Mouse (Mus musculus) neural tube, embryonic 12.5 days (tissue): ENCODE results near the gene Gimap5. TPM values are rescaled to one million over a fixed set of nuclear protein-coding genes. Genes with fewer than 3 reads are reported as not detected.

Experiments
- ATAC-seq: fragments of 200-750 bp; cut with Nextera tagmentation; 2 replicates; pipeline ENCODE4 v1.8.0; 2017; ENCODE audit warnings: low read depth, mild to moderate bottlenecking, moderate TSS enrichment, moderate library complexity; ENCODE audit not compliant: low FRiP score
- H3K27ac ChIP-seq: fragments of 300-500 bp; sonication (generic); 2 replicates; pipeline ENCODE4 v1.5.1; 2016
- H3K27me3 ChIP-seq: fragments of 300-500 bp; sonication (generic); replicated peaks from 2 replicates; pipeline ENCODE4 v1.6.1; 2016; ENCODE audit warnings: mild to moderate bottlenecking
- H3K36me3 ChIP-seq: fragments of 300-500 bp; sonication (generic); 2 replicates; pipeline ENCODE4 v1.6.1; 2016; ENCODE audit warnings: mild to moderate bottlenecking
- H3K4me1 ChIP-seq: fragments of 300-500 bp; sonication (generic); 2 replicates; pipeline ENCODE4 v1.6.1; 2016
- H3K4me2 ChIP-seq: fragments of 300-500 bp; sonication (generic); replicated peaks from 2 replicates; pipeline ENCODE4 v1.6.1; 2016; ENCODE audit warnings: mild to moderate bottlenecking
- H3K4me3 ChIP-seq: fragments of 300-500 bp; sonication (generic); 2 replicates; pipeline ENCODE4 v1.5.1; 2016
- H3K9ac ChIP-seq: fragments of 300-500 bp; sonication (generic); 2 replicates; pipeline ENCODE4 v1.6.1; 2016; ENCODE audit warnings: mild to moderate bottlenecking
- H3K9me3 ChIP-seq: fragments of 300-500 bp; sonication (generic); 2 replicates; pipeline ENCODE4 v1.6.1; 2016; ENCODE audit warnings: mild to moderate bottlenecking
- WGBS: fragments of 180-500 bp; shearing (Covaris S2); methylation state at CpG from one replicate; pipeline ENCODE4 v1.1.7; 2016; 5-methylcytosine and 5-hydroxymethylcytosine counted together
- polyA plus RNA-seq: library from polyadenylated mRNA; unstranded; fragments of >200 nt; fragmentation: Nextera tagmentation; extraction: Ambion mirVana; gene quantifications from 2 replicates; pipeline ENCODE4 v1.2.1, GENCODE M21; 2016

The Gimap5 gene
- polyA plus RNA-seq, 1 experiment from 2014 or later: 1.8 TPM

GRCm38 (mm10) chr6:48785189-48785588 is 39.2 kb downstream of the Gimap5 start:
- no peak overlapping the region for H3K4me3 ChIP-seq
- no peaks in the 10 kb centered on the region for H3K9me3 ChIP-seq
- H3K36me3 ChIP-seq: no peaks in the 10 kb centered on the region
- H3K27ac ChIP-seq: no peak overlapping the region
- H3K27me3 ChIP-seq: no peaks in the 10 kb centered on the region
- H3K4me1 ChIP-seq: no peaks in the 10 kb centered on the region
- 70% methylated on average over 1 of the region's 1 CpGs for WGBS
- H3K9ac ChIP-seq: no peak overlapping the region
- no peak overlapping the region for H3K4me2 ChIP-seq
- no peak for ATAC-seq

- H3K36me3 ChIP-seq: no peaks in the 10 kb centered on the region
- no peak for ATAC-seq
- no peaks in the 10 kb centered on the region for H3K9me3 ChIP-seq
- no peak overlapping the region for H3K9ac ChIP-seq
- H3K4me2 ChIP-seq: no peak overlapping the region
- no peak overlapping the region for H3K27ac ChIP-seq
- no peaks in the 10 kb centered on the region for H3K27me3 ChIP-seq
- H3K4me1 ChIP-seq: no peaks in the 10 kb centered on the region
- H3K4me3 ChIP-seq: no peak overlapping the region
- WGBS: 81% methylated on average over 2 of the region's 2 CpGs
These were observed 39.6 kb downstream of the Gimap5 start for GRCm38 (mm10) chr6:48785601-48786000.

GRCm38 (mm10) chr6:48787867-48788266 is 41.9 kb downstream of the Gimap5 start:
- H3K36me3 ChIP-seq: no peaks in the 10 kb centered on the region
- no peaks in the 10 kb centered on the region for H3K4me1 ChIP-seq
- H3K4me3 ChIP-seq: no peak overlapping the region
- ATAC-seq: no peak
- no peaks in the 10 kb centered on the region for H3K9me3 ChIP-seq
- H3K4me2 ChIP-seq: no peak overlapping the region
- H3K27me3 ChIP-seq: no peaks in the 10 kb centered on the region
- H3K27ac ChIP-seq: no peak overlapping the region
- 83% methylated on average over 2 of the region's 2 CpGs for WGBS
- H3K9ac ChIP-seq: no peak overlapping the region

- no peaks in the 10 kb centered on the region for H3K4me1 ChIP-seq
- 0 out of 2 replicates have a peak, but pooled peaks cover 4% of the 10 kb centered on the region for H3K9me3 ChIP-seq
- 94% methylated on average over 1 of the region's 1 CpGs for WGBS
- no peaks in the 10 kb centered on the region for H3K27me3 ChIP-seq
- no peak overlapping the region for H3K27ac ChIP-seq
- no peak overlapping the region for H3K9ac ChIP-seq
- H3K36me3 ChIP-seq: no peaks in the 10 kb centered on the region
- H3K4me3 ChIP-seq: no peak overlapping the region
- ATAC-seq: no peak
- no peak overlapping the region for H3K4me2 ChIP-seq
These were observed 55.9 kb downstream of the Gimap5 start for GRCm38 (mm10) chr6:48801897-48802296.

- no peak overlapping the region for H3K4me2 ChIP-seq
- H3K4me1 ChIP-seq: no peaks in the 10 kb centered on the region
- no peaks in the 10 kb centered on the region for H3K36me3 ChIP-seq
- no peak overlapping the region for H3K9ac ChIP-seq
- 0 out of 2 replicates have a peak, but pooled peaks cover 4% of the 10 kb centered on the region for H3K9me3 ChIP-seq
- H3K27me3 ChIP-seq: no peaks in the 10 kb centered on the region
- H3K4me3 ChIP-seq: no peak overlapping the region
- ATAC-seq: no peak
- H3K27ac ChIP-seq: no peak overlapping the region
These were observed 57.5 kb downstream of the Gimap5 start for GRCm38 (mm10) chr6:48803406-48804051.

Other genes with a start within 250 kb of the Gimap5 start
- gene Atp6v0e2, start 208.6 kb upstream of the Gimap5 start, polyA plus RNA-seq: 97.7 and 107 TPM in 2 replicates
- gene Lrrc61, start 191.4 kb upstream of the Gimap5 start, polyA plus RNA-seq: 15.6 and 20.1 TPM in 2 replicates
- 3.9 and 4.7 TPM in 2 replicates for gene Rarres2, start 173.4 kb upstream of the Gimap5 start, polyA plus RNA-seq
- gene Gm45021, start 156.6 kb upstream of the Gimap5 start, polyA plus RNA-seq: not detected in 2 replicates
- 42.6 and 44.0 TPM in 2 replicates for gene Repin1, start 152.3 kb upstream of the Gimap5 start, polyA plus RNA-seq
- not detected in 2 replicates for gene Gm44965, start 152.3 kb upstream of the Gimap5 start, polyA plus RNA-seq
- 13.8 TPM in 2 replicates for gene Zfp775, start 144.1 kb upstream of the Gimap5 start, polyA plus RNA-seq
- 4.1 and 4.6 TPM in 2 replicates for gene AI854703, start 119.4 kb upstream of the Gimap5 start, polyA plus RNA-seq
- gene Gimap8, start 99.0 kb upstream of the Gimap5 start, polyA plus RNA-seq: 0.70 and 1.1 TPM in 2 replicates
- 2.2 and 2.5 TPM in 2 replicates for gene Gimap9, start 70.1 kb upstream of the Gimap5 start, polyA plus RNA-seq
- 3.1 and 4.3 TPM in 2 replicates for gene Gimap4, start 61.6 kb upstream of the Gimap5 start, polyA plus RNA-seq
- 9.6 and 11.4 TPM in 2 replicates for gene Gimap6, start 38.0 kb upstream of the Gimap5 start, polyA plus RNA-seq
- gene Gm28053, start 27.6 kb upstream of the Gimap5 start, polyA plus RNA-seq: 0.70 TPM in 1 of 2 replicates, not detected in the other
- gene Gimap7, start 27.6 kb upstream of the Gimap5 start, polyA plus RNA-seq: not detected in 2 replicates
- 6.0 and 8.3 TPM in 2 replicates for gene Gimap1, start 7.1 kb upstream of the Gimap5 start, polyA plus RNA-seq
- not detected in 2 replicates for gene Gimap3, start 24.7 kb downstream of the Gimap5 start, polyA plus RNA-seq
- 19.3 and 21.2 TPM in 2 replicates for gene Tmem176a, start 94.7 kb downstream of the Gimap5 start, polyA plus RNA-seq
- 72.6 and 82.3 TPM in 2 replicates for gene Tmem176b, start 95.3 kb downstream of the Gimap5 start, polyA plus RNA-seq
- 0.19 TPM in 1 of 2 replicates, not detected in the other for gene Aoc1, start 126.7 kb downstream of the Gimap5 start, polyA plus RNA-seq
- gene 1600015I10Rik, start 183.7 kb downstream of the Gimap5 start, polyA plus RNA-seq: not detected in 2 replicates
- not detected in 2 replicates for gene Doxl2, start 228.8 kb downstream of the Gimap5 start, polyA plus RNA-seq
- not detected in 2 replicates for gene Svs1, start 240.7 kb downstream of the Gimap5 start, polyA plus RNA-seq